Mouse (Mus musculus) heart, postnatal 14 days (tissue): ENCODE data around the gene Slc25a41. TPM values are rescaled to one million over a fixed set of nuclear protein-coding genes. Genes with fewer than 3 reads are reported as not detected.
"Not testable (repeated sequence)": the region's sequence is repeated elsewhere in the genome, so short reads cannot be mapped to it uniquely, and the experiment has no call there.

ENCODE experiments used
- DNase-seq, 2 experiments: peaks; one replicate each; pipeline ENCODE4 v3.0.0; 2021 to 2022
- intact Hi-C: fragments of 180-260 bp; cut with DNase I; formaldehyde crosslinking; loops from one replicate; pipeline ENCODE4 v1.15.1; 2025
- total RNA-seq, 2 experiments: library from RNA; stranded (reverse); gene quantifications; 2 replicates each; pipeline ENCODE4 v1.2.3; 2021

Gene Slc25a41
- total RNA-seq, 2 experiments from 2014 or later = not detected

GRCm38 (mm10) chr17:57051679-57052078, 10.2 kb upstream of the Slc25a41 start:
- intact Hi-C loops = loop anchor here (10.0 kb wide), 1 partner anchor 227 kb away; no protein-coding TSS in a partner anchor
- DNase-seq = not testable (repeated sequence)

- DNase-seq = no peak
Observed at GRCm38 (mm10) chr17:57048816-57049215, 7.4 kb upstream of the Slc25a41 start.

GRCm38 (mm10) chr17:57047406-57047805, 6.0 kb upstream of the Slc25a41 start:
- intact Hi-C loops = no loop called here
- DNase-seq = no peak

More at GRCm38 (mm10) chr17:57048816-57049215, 7.4 kb upstream of the Slc25a41 start:
- intact Hi-C loops = no loop called here

GRCm38 (mm10) chr17:57038978-57039377, 2.5 kb downstream of the Slc25a41 start:
- intact Hi-C loops = no loop called here
- DNase-seq = no peak

GRCm38 (mm10) chr17:57032854-57033253, 8.6 kb downstream of the Slc25a41 start:
- no peak for DNase-seq
- intact Hi-C loops = loop anchor here (2.0 kb wide), 1 partner anchor 24 kb away; no protein-coding TSS in a partner anchor

GRCm38 (mm10) chr17:57031661-57032420, 9.6 kb downstream of the Slc25a41 start:
- intact Hi-C loops = loop anchor here (2.0 kb wide), 1 partner anchor 25 kb away; no protein-coding TSS in a partner anchor
- peak; percentile 98 for DNase-seq

GRCm38 (mm10) chr17:57030931-57031660, 10.4 kb downstream of the Slc25a41 start, which contains the start of gene Khsrp:
Gene Khsrp (minus strand): TSS chr17:57031522.
- intact Hi-C loops = loop anchor here (1.0 kb wide), 1 partner anchor 20 kb away; the partner anchor contains the start of genes Gm17949 and Gtf2f1
- peak; percentile 54 to 58 for DNase-seq

- intact Hi-C loops = loop anchor here (1.0 kb wide), 1 partner anchor 18 kb away; the partner anchor contains the start of genes Gm17949 and Gtf2f1
- peak; percentile 20 to 29 for DNase-seq
Observed at GRCm38 (mm10) chr17:57029691-57030090, 11.8 kb downstream of the Slc25a41 start.

- no peak for DNase-seq
- intact Hi-C loops = no loop called here
Observed at GRCm38 (mm10) chr17:57027471-57027870, 14.0 kb downstream of the Slc25a41 start.

GRCm38 (mm10) chr17:57020960-57021359, 20.5 kb downstream of the Slc25a41 start:
- intact Hi-C loops = no loop called here
- no peak for DNase-seq

GRCm38 (mm10) chr17:57019693-57020092, 21.8 kb downstream of the Slc25a41 start:
- intact Hi-C loops = no loop called here
- no peak for DNase-seq

- DNase-seq = no peak
- intact Hi-C loops = loop anchor here (5.0 kb wide), 1 partner anchor 235 kb away; the partner anchor contains the start of genes Gpr108 and Trip10
Observed at GRCm38 (mm10) chr17:57012245-57012795, 29.1 kb downstream of the Slc25a41 start.

GRCm38 (mm10) chr17:57011236-57012141, 30.0 kb downstream of the Slc25a41 start, which contains the start of the genes Gtf2f1 and Gm17949:
Gene Gtf2f1 (minus strand): TSS chr17:57011288.
Gene Gm17949 (plus strand): TSS chr17:57011469.
- DNase-seq = peak; percentile 90 to 92
- intact Hi-C loops = loop anchor here (1.0 to 5.0 kb wide), 3 partner anchors 19 to 236 kb away; partner anchors contain the start of genes Clpp, Gpr108 and Trip10

GRCm38 (mm10) chr17:57010911-57011235, 30.6 kb downstream of the Slc25a41 start:
- DNase-seq = no peak
- intact Hi-C loops = loop anchor here (1.0 to 5.0 kb wide), 3 partner anchors 19 to 236 kb away; partner anchors contain the start of genes Clpp, Gpr108 and Trip10

GRCm38 (mm10) chr17:57007137-57007905, 34.1 kb downstream of the Slc25a41 start:
- DNase-seq = no peak
- intact Hi-C loops = no loop called here

GRCm38 (mm10) chr17:57003994-57004393, 37.5 kb downstream of the Slc25a41 start:
- no peak for DNase-seq
- intact Hi-C loops = no loop called here

- intact Hi-C loops = no loop called here
- no peak for DNase-seq
Observed at GRCm38 (mm10) chr17:57001228-57001627, 40.2 kb downstream of the Slc25a41 start.

GRCm38 (mm10) chr17:56999968-57000609, 41.4 kb downstream of the Slc25a41 start, which contains the start of gene Pspn:
Gene Pspn (minus strand): TSS chr17:57000018.
- DNase-seq = no peak
- intact Hi-C loops = loop anchor here (5.0 to 10.0 kb wide), 2 partner anchors 57 to 245 kb away; partner anchors contain the start of genes Crb3, Gpr108, Slc25a23 and Trip10
